Mouse (Mus musculus): ENCODE data around the gene Adam6a. TPM values are rescaled to one million over a fixed set of nuclear protein-coding genes. Genes with fewer than 3 reads are reported as not detected.
"Not testable (repeated sequence)": the region's sequence is repeated elsewhere in the genome, so short reads cannot be mapped to it uniquely, and the experiment has no call there.

Adam6a gene
- total RNA-seq (2022): not detected

- not testable (repeated sequence) for DNase-seq (ENCODE audit: low spot score in 2 of 2)
These were observed at the start of gene Adam6a for GRCm38 (mm10) chr12:113543608-113544007. Gene Adam6a (plus strand): TSS chr12:113543908.

GRCm38 (mm10) chr12:113525901-113526300 is 17.8 kb upstream of the Adam6a start:
- no peak for DNase-seq (ENCODE audit: low spot score in 2 of 2)

- no peak for DNase-seq (ENCODE audit: low spot score in 2 of 2)
These were observed 34.5 kb downstream of the Adam6a start for GRCm38 (mm10) chr12:113578241-113578640.

GRCm38 (mm10) chr12:113588001-113588400 is 44.3 kb downstream of the Adam6a start:
- DNase-seq (ENCODE audit: low spot score in 2 of 2): no peak

Other genes with a start within 250 kb of the Adam6a start
- gene Adam6b, start 54.4 kb upstream of the Adam6a start, total RNA-seq (2022): not detected